Mouse (Mus musculus) frontal cortex, postnatal 36 days (tissue): ENCODE measurements around the gene Gm17093.
"Not testable (repeated sequence)": the region's sequence is repeated elsewhere in the genome, so short reads cannot be mapped to it uniquely, and the experiment has no call there.

Source experiments
- DNase-seq, 2 experiments: peaks; one replicate each; pipeline ENCODE4 v3.0.0; 2022; ENCODE audit warnings: low spot score in 2 of 2

The Gm17093 gene

DNA sequence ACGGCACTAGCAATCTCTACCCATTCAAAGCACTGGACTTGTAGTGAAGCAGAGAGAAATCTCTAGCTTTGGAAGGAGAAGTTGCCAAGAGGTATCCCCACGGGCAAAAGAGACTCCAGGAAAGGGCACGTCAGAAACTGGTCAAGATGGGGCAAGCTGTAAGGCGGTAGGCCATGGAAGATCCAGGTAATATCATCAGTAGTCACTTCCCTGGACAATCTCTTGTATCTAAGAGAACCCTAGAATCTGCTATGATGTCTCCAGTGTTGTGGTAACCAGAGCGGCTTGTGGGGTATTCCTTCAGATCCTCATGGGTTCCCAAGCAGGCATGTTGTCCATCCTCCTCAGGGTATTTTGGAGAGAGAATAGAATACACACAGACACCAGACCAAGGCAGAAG is at the start of gene Gm17093:
TSS of gene Gm17093 (plus strand) at position 301 of the 400 bp plus-strand sequence.
- DNase-seq: not testable (repeated sequence)

DNA sequence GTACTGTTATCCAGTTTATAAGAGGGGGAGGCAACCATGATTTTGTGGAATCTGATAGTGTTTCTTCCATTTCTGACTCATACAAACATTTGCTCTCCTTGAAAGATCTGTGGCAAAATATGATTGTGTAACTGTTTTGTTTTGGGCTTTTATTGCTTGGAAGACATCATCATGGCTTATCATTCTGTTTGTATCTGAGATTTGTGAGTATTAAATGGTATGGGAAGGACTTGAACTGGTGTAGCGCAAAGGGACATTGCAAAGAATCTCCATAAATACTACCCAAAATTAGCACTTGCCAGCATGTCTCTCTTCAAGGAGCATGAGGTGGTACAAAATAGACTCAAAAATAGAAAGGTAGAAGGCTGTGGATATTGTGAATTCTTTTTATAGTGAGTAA is 25.9 kb upstream of the Gm17093 start, which contains the start of gene BC061237:
TSS of gene BC061237 (plus strand) at position 301 of the 400 bp plus-strand sequence.
- DNase-seq: not testable (repeated sequence)

DNA sequence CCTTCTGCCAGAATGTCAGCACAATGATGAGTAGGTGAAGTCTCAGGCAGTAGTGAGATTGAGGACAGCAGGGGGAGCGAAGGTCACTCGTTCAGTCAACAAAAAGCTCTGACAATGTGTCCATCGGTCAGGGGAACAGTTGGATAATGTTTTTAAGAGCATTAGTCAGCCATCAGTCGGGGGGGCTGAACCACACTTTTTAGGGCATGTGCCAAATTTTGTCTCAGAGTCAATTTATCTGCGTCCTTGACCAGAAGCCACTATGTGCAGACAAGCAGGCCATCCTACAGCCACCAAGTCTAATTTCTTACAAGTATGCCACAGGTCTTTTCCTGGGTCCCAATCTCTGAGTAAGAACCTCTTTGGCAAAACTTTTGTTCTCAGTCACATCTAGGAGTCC is 29.9 kb downstream of the Gm17093 start:
- DNase-seq: not testable (repeated sequence)
